Mouse (Mus musculus): Measurements from ENCODE around the gene Gm20696. TPM values are rescaled to one million over a fixed set of nuclear protein-coding genes. Genes with fewer than 3 reads are reported as not detected.

The Gm20696 gene
- total RNA-seq, 4 experiments from 2014 or later, result 6.4 to 10.0 (median 7.2) TPM

DNA sequence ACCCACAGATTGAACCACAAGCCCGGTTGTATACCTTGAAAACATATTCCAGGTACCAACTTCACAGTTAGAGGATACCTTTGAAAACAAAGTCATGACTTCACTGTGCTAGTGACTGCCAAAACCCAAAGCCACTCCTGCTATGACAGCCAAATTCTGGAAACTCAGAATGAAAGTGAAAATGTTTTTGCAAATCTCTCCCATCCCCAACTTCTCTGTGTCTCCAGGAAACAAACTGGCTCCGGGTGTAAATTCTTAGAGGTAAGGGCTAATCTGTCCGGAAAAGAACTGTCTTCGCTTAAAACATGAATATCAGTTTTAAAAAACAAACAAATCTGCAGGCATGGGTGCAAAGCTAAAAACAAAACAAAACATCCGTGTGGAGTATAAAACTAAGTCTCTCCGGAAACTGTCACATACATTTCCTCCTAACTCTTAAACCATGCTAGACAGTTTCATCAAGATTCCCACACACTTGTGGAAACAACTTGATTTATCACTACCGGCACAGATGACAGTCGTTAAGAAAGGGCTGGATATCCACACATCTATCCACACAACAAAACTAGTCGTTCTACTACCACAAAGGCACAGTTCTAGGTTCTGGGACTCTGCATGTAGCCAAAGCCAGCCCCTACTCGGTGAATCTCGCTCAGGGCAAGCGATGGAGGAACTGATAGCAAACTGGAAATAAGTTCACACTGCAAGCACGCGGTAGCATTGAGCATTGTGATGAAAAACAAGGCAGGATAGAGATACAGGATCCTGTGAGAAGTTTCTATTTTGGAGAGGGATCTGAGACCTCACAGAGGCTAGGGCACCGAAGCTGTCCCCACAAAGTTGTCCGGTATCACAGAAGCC is 910 bp downstream of the Gm20696 start:
- no peak for DNase-seq (ENCODE audit: low spot score in 2 of 2)

DNA sequence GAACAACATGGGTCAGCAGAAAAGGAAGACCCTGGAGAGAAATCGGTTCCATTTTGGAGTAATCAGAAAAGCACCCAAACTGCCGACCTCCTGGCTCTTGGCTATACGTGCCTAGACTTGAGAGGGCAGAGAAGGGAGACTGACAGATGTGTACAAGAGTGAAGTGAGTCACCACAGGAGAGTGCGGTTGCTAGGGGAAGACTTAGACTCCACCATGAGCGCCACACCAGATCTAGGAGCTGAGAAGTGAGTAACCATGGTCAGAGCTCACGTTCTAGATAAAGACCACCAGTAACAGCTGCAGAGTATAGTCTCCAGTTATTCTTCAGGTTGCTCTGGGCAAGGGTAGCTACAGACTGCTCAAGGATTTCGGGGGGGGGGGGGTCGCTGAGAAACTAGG is 3.4 kb downstream of the Gm20696 start:
- no peak for DNase-seq (ENCODE audit: low spot score in 2 of 2)

GRCm38 (mm10) chr6:99660443-99660842 is 6.2 kb downstream of the Gm20696 start:
- DNase-seq (ENCODE audit: low spot score in 2 of 2), result no peak

DNA sequence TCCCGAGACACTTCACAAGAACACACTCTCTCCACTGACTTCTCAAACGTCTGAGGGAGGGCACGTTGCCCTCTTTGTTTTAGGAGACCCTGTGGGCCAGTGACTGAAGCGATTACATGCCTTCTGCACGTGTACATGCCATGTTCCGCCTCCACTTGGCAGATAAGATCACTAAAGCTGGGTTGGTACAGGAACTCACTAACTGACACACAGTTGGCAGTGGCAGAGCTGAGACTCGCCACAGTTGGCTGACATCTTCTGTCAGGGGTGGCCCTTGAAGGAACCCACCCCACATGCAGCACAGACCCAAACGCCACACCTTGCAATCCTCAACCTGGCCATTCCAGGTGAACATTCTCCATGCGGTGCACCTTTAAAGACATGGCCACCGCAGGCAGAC is 8.0 kb downstream of the Gm20696 start:
- no peak for DNase-seq (ENCODE audit: low spot score in 2 of 2)

GRCm38 (mm10) chr6:99656088-99656487 is 10.5 kb downstream of the Gm20696 start:
- DNase-seq (ENCODE audit: low spot score in 2 of 2), result no peak

GRCm38 (mm10) chr6:99655488-99655887 is 11.1 kb downstream of the Gm20696 start:
- DNase-seq (ENCODE audit: low spot score in 2 of 2), result no peak

- no peak for DNase-seq (ENCODE audit: low spot score in 2 of 2)
These were observed 12.3 kb downstream of the Gm20696 start for GRCm38 (mm10) chr6:99654343-99654742.

DNA sequence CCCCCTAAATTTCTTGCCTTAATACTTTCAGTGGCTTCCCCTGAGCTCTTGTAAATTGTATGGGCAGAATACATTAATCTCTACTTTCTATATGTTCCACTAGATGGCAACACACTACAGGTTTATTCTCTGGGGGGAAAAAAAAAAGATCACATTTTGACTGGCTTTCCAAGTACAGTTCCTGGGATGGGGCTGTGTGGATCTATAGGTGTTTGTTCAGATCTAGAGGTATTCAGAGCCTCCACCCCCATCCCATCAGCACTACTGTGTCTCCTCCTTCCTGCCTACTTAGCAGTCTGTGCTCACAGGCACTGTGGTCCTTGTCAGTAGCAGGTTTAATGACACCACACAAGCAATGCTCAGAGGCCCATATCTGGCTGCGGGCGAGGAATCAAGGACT is 14.3 kb downstream of the Gm20696 start:
- DNase-seq (ENCODE audit: low spot score in 2 of 2), result no peak

- DNase-seq (ENCODE audit: low spot score in 2 of 2), result no peak
These were observed 17.3 kb downstream of the Gm20696 start for GRCm38 (mm10) chr6:99649307-99649706.

DNA sequence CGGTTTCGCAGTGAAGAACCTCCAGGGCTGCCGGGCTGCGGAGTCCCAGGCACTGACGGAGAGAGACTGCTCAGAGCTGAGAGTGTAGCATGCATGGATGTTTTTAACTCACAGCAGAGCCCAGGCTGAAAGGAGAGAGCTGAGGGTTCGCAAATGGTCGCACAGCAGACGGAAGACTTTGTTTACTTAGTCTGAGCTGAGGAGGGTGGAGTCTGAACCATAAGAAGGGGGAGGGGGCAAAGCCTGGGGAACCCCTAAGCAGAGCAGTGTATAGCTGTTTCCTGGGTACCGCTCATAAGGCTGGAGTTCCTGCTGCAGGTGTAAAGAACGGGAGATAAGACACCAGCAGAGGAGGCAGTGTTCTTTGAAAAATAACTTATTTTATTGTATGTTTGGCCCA is 20.3 kb downstream of the Gm20696 start:
- no peak for DNase-seq (ENCODE audit: low spot score in 2 of 2)

GRCm38 (mm10) chr6:99644876-99645275 is 21.7 kb downstream of the Gm20696 start:
- no peak for DNase-seq (ENCODE audit: low spot score in 2 of 2)

GRCm38 (mm10) chr6:99644386-99644785 is 22.2 kb downstream of the Gm20696 start:
- no peak for DNase-seq (ENCODE audit: low spot score in 2 of 2)

GRCm38 (mm10) chr6:99643439-99644199 is 23.0 kb downstream of the Gm20696 start:
- DNase-seq (ENCODE audit: low spot score in 2 of 2), result no peak

- no peak for DNase-seq (ENCODE audit: low spot score in 2 of 2)
These were observed 29.1 kb downstream of the Gm20696 start for GRCm38 (mm10) chr6:99637456-99637855.

- DNase-seq (ENCODE audit: low spot score in 2 of 2), result no peak
These were observed 29.8 kb downstream of the Gm20696 start for GRCm38 (mm10) chr6:99636801-99637200.

DNA sequence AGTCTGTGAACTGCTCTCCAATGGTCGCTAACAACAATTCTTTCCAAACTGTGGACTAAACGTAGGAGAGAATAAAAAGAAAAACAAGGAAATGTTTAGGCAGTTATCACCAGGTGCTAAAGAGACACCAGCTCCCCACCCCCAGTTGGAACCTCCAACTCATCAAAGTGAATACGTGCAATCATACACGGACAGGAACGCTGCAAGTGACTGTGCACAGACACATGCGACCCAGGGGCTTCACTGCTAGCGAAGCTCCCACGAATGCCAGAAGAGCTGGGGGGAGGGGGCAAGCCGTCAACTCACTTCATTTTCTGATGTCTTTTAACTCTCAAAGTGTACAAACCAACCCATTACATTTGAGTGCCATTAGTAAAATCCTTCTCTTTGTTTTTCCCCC is 30.5 kb downstream of the Gm20696 start:
- DNase-seq (ENCODE audit: low spot score in 2 of 2), result no peak

GRCm38 (mm10) chr6:99632121-99632980 is 34.2 kb downstream of the Gm20696 start:
- DNase-seq (ENCODE audit: low spot score in 2 of 2), result no peak

DNA sequence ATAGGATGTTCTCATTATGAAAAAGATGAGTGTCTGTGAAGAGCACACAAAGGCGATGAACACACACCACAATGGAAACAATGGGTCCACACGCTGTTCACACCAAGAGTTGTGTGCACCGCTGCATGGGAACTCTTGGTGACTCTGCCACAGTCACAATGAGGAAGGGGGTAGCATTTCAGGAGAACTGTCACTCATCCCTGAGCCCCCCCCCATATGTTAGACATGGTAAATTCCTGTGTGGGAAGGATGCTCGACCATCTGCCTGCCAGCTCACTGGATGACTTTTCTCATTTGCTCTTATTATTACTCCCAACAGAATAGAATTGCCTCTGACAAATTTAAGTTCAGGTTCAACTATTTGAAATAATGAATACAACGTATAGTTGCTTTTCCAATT is 35.0 kb downstream of the Gm20696 start:
- no peak for DNase-seq (ENCODE audit: low spot score in 2 of 2)

- no peak for DNase-seq (ENCODE audit: low spot score in 2 of 2)
These were observed 36.7 kb downstream of the Gm20696 start for GRCm38 (mm10) chr6:99629726-99630458.

DNA sequence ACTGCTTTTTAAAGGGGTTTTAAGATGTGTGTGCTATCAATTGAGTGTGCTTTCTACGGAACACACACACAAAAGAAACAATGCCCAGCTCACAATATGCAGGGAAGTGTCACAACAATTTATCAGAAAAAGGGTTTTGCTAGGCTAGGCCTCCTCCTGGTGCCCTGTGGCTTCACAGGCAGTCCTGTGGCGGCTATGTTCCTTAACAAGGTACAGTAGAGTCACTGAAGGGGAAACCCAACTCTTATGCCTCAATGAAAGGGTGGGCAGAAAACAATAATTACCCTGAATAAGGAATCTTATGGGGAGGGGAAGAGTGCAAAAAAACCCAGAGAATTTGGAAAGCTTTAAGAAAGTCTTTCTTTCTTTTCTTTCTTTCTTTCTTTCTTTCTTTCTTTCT is 40.2 kb downstream of the Gm20696 start:
- no peak for DNase-seq (ENCODE audit: low spot score in 2 of 2)

GRCm38 (mm10) chr6:99625803-99626202 is 40.8 kb downstream of the Gm20696 start:
- DNase-seq (ENCODE audit: low spot score in 2 of 2), result no peak

All from layer of hippocampus, adult 8-10 months (tissue).